Mouse (Mus musculus): Measurements from ENCODE around the gene Macrod1. TPM values are rescaled to one million over a fixed set of nuclear protein-coding genes. Genes with fewer than 3 reads are reported as not detected.

Macrod1 gene
- polyA plus RNA-seq, 1 experiment from 2014 or later, result 5.8 TPM

GRCm38 (mm10) chr19:7224253-7224652 lies 167.6 kb downstream of the Macrod1 start:
- no peak overlapping the region for H3K4me2 ChIP-seq (ENCODE audit: low read depth, low read length)
- no peaks in the 10 kb centered on the region for H3K27me3 ChIP-seq (ENCODE audit: control insufficient read depth, insufficient read depth, low read depth, low read length)
- H3K36me3 ChIP-seq (ENCODE audit: control insufficient read depth, insufficient read depth), result peaks cover 16% of the 10 kb centered on the region
- no peak overlapping the region for H3K27ac ChIP-seq (ENCODE audit: low read length)
- ATAC-seq (ENCODE audit: low read depth), result no peak
- no peaks in the 10 kb centered on the region for H3K9me3 ChIP-seq (replicated peaks; ENCODE audit: control insufficient read depth, low read length)
- WGBS (ENCODE audit: insufficient replicate concordance), result 78% methylated on average over 3 of the region's 3 CpGs
- no peak overlapping the region for H3K9ac ChIP-seq (ENCODE audit: low read depth, low read length)
- H3K4me3 ChIP-seq (ENCODE audit: low read depth, low read length), result no peak overlapping the region
- no peaks in the 10 kb centered on the region for H3K4me1 ChIP-seq (ENCODE audit: control insufficient read depth, low read depth, low read length)

GRCm38 (mm10) chr19:7225096-7225690 lies 168.6 kb downstream of the Macrod1 start:
- Histone ChIP-seq H3K36me3 (ENCODE audit: control insufficient read depth, insufficient read depth) (peaks cover 26% of the 10 kb centered on the region), H3K27me3 (ENCODE audit: control insufficient read depth, insufficient read depth, low read depth, low read length) (no peaks in the 10 kb centered on the region), H3K27ac (ENCODE audit: low read length) (no peak overlapping the region), H3K9me3 (replicated peaks; ENCODE audit: control insufficient read depth, low read length) (no peaks in the 10 kb centered on the region), H3K4me1 (ENCODE audit: control insufficient read depth, low read depth, low read length) (no peaks in the 10 kb centered on the region), H3K9ac (ENCODE audit: low read depth, low read length) (no peak overlapping the region), H3K4me2 (ENCODE audit: low read depth, low read length) (no peak overlapping the region), H3K4me3 (ENCODE audit: low read depth, low read length) (no peak overlapping the region)
- no peak for ATAC-seq (ENCODE audit: low read depth)
- 79% methylated on average over 9 of the region's 9 CpGs for whole genome bisulfite sequencing (ENCODE audit: insufficient replicate concordance)

DNA sequence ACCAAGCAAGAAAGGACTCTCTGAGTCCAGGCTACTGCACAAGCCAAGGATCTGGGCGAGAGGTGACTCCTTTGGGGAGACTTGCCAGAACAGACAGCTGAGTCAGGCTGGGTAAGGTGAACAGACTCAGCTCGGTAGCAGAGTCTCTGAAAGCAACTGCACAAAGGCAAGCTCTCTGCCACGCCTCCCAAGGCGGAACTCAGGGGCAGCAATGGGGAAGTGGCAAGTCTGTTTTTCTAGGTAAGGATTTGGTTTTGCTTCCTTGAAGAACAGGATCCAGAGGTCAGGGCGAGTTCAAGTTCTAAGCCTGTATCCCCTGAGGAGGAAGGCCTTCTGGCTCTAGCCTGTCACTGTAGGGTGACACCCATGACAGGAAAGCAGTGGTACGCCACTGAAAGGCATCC lies 169.9 kb downstream of the Macrod1 start:
- Histone ChIP-seq H3K9ac (ENCODE audit: low read depth, low read length) (no peak overlapping the region), H3K9me3 (replicated peaks; ENCODE audit: control insufficient read depth, low read length) (no peaks in the 10 kb centered on the region), H3K27ac (ENCODE audit: low read length) (0 out of 2 replicates have a peak overlapping the region, but pooled peaks have one; percentile 8), H3K4me3 (ENCODE audit: low read depth, low read length) (no peak overlapping the region), H3K4me2 (ENCODE audit: low read depth, low read length) (no peak overlapping the region), H3K36me3 (ENCODE audit: control insufficient read depth, insufficient read depth) (peaks cover 29% of the 10 kb centered on the region), H3K27me3 (ENCODE audit: control insufficient read depth, insufficient read depth, low read depth, low read length) (no peaks in the 10 kb centered on the region), H3K4me1 (ENCODE audit: control insufficient read depth, low read depth, low read length) (no peaks in the 10 kb centered on the region)
- 0 out of 2 replicates have a peak, but pooled peaks have one; percentile 26 for ATAC-seq (ENCODE audit: low read depth)
- WGBS (ENCODE audit: insufficient replicate concordance), result 49% methylated on average over 6 of the region's 6 CpGs

GRCm38 (mm10) chr19:7234537-7235221 lies 178.1 kb downstream of the Macrod1 start:
- Histone ChIP-seq H3K4me2 (ENCODE audit: low read depth, low read length) (no peak overlapping the region), H3K9me3 (replicated peaks; ENCODE audit: control insufficient read depth, low read length) (no peaks in the 10 kb centered on the region), H3K27ac (ENCODE audit: low read length) (no peak overlapping the region), H3K4me1 (ENCODE audit: control insufficient read depth, low read depth, low read length) (peaks cover 6% of the 10 kb centered on the region), H3K36me3 (ENCODE audit: control insufficient read depth, insufficient read depth) (peaks cover 25% of the 10 kb centered on the region), H3K9ac (ENCODE audit: low read depth, low read length) (no peak overlapping the region), H3K27me3 (ENCODE audit: control insufficient read depth, insufficient read depth, low read depth, low read length) (no peaks in the 10 kb centered on the region), H3K4me3 (ENCODE audit: low read depth, low read length) (no peak overlapping the region)
- ATAC-seq (ENCODE audit: low read depth), result peak; percentile 54
- WGBS (ENCODE audit: insufficient replicate concordance), result 54% methylated on average over 8 of the region's 8 CpGs

- Histone ChIP-seq H3K27ac (ENCODE audit: low read length) (no peak overlapping the region), H3K4me1 (ENCODE audit: control insufficient read depth, low read depth, low read length) (peaks cover 11% of the 10 kb centered on the region), H3K4me2 (ENCODE audit: low read depth, low read length) (no peak overlapping the region), H3K9me3 (replicated peaks; ENCODE audit: control insufficient read depth, low read length) (no peaks in the 10 kb centered on the region), H3K9ac (ENCODE audit: low read depth, low read length) (no peak overlapping the region), H3K36me3 (ENCODE audit: control insufficient read depth, insufficient read depth) (peaks cover 19% of the 10 kb centered on the region), H3K4me3 (ENCODE audit: low read depth, low read length) (no peak overlapping the region), H3K27me3 (ENCODE audit: control insufficient read depth, insufficient read depth, low read depth, low read length) (no peaks in the 10 kb centered on the region)
- WGBS (ENCODE audit: insufficient replicate concordance), result 77% methylated on average over 9 of the region's 9 CpGs
- no peak for ATAC-seq (ENCODE audit: low read depth)
Observed at GRCm38 (mm10) chr19:7235461-7235860, 178.9 kb downstream of the Macrod1 start.

DNA sequence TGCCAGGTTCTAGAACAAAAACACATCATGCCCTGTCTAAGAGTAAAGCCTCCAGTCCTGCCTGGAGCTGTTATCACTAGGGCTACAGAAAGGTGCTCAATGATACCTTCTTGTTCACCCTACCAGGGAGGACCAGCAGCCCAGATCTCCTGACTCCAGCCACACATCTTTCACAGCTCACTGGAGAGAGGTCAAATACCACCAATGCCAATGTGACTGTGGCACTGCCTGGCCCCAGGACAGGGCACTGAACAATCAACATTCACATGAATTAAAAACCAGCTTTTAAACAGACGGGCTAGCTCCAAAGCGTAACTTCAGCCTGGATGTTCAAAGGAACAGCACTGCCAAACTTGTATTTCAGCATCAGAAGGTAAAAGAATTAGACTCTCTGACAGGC lies 179.4 kb downstream of the Macrod1 start:
- Histone ChIP-seq H3K9ac (ENCODE audit: low read depth, low read length) (no peak overlapping the region), H3K4me2 (ENCODE audit: low read depth, low read length) (no peak overlapping the region), H3K4me3 (ENCODE audit: low read depth, low read length) (no peak overlapping the region), H3K27ac (ENCODE audit: low read length) (no peak overlapping the region), H3K27me3 (ENCODE audit: control insufficient read depth, insufficient read depth, low read depth, low read length) (no peaks in the 10 kb centered on the region), H3K36me3 (ENCODE audit: control insufficient read depth, insufficient read depth) (peaks cover 19% of the 10 kb centered on the region), H3K4me1 (ENCODE audit: control insufficient read depth, low read depth, low read length) (peaks cover 11% of the 10 kb centered on the region), H3K9me3 (replicated peaks; ENCODE audit: control insufficient read depth, low read length) (no peaks in the 10 kb centered on the region)
- WGBS (ENCODE audit: insufficient replicate concordance), result 82% methylated on average over 2 of the region's 2 CpGs
- no peak for ATAC-seq (ENCODE audit: low read depth)

GRCm38 (mm10) chr19:7236742-7237141 lies 180.1 kb downstream of the Macrod1 start:
- Histone ChIP-seq H3K36me3 (ENCODE audit: control insufficient read depth, insufficient read depth) (peaks cover 15% of the 10 kb centered on the region), H3K4me1 (ENCODE audit: control insufficient read depth, low read depth, low read length) (peaks cover 15% of the 10 kb centered on the region), H3K9me3 (replicated peaks; ENCODE audit: control insufficient read depth, low read length) (no peaks in the 10 kb centered on the region), H3K4me3 (ENCODE audit: low read depth, low read length) (no peak overlapping the region), H3K9ac (ENCODE audit: low read depth, low read length) (no peak overlapping the region), H3K4me2 (ENCODE audit: low read depth, low read length) (no peak overlapping the region), H3K27ac (ENCODE audit: low read length) (no peak overlapping the region), H3K27me3 (ENCODE audit: control insufficient read depth, insufficient read depth, low read depth, low read length) (no peaks in the 10 kb centered on the region)
- 75% methylated on average over 4 of the region's 4 CpGs for WGBS (ENCODE audit: insufficient replicate concordance)
- no peak for ATAC-seq (ENCODE audit: low read depth)

DNA sequence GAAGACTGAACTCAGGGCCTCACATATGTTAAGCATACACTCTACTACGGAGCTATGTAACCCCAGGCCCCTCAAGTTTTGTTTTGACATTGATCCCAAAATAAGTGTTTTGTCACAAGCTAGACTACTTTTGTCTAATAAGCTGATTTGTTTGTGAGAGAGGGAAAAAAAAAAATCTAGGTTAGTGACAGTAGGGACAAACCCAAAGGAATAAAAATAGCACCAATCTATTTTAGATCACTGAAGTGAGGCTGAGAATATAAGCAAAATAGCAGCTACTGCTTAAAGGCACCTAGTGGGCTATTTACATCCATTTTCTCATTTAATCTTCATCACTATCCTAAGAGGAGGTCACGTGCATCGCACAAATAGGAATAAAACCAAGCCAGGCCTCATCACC lies 183.0 kb downstream of the Macrod1 start:
- Histone ChIP-seq H3K36me3 (ENCODE audit: control insufficient read depth, insufficient read depth) (peaks cover 6% of the 10 kb centered on the region), H3K27me3 (ENCODE audit: control insufficient read depth, insufficient read depth, low read depth, low read length) (no peaks in the 10 kb centered on the region), H3K4me1 (ENCODE audit: control insufficient read depth, low read depth, low read length) (peaks cover 15% of the 10 kb centered on the region), H3K4me3 (ENCODE audit: low read depth, low read length) (peak overlapping the region; percentile 83), H3K9me3 (replicated peaks; ENCODE audit: control insufficient read depth, low read length) (no peaks in the 10 kb centered on the region), H3K4me2 (ENCODE audit: low read depth, low read length) (peak overlapping the region; percentile 87), H3K27ac (ENCODE audit: low read length) (no peak overlapping the region; the same call in 1 of the 2 replicates), H3K9ac (ENCODE audit: low read depth, low read length) (peak overlapping the region; percentile 89)
- WGBS (ENCODE audit: insufficient replicate concordance), result 77% methylated on average over 3 of the region's 3 CpGs
- ATAC-seq (ENCODE audit: low read depth), result no peak

- WGBS (ENCODE audit: insufficient replicate concordance), result under 1% methylated on average over 13 of the region's 13 CpGs
- no peak for ATAC-seq (ENCODE audit: low read depth)
- peak overlapping the region; percentile 89 for H3K9ac ChIP-seq (ENCODE audit: low read depth, low read length)
- no peaks in the 10 kb centered on the region for H3K9me3 ChIP-seq (replicated peaks; ENCODE audit: control insufficient read depth, low read length)
- H3K4me3 ChIP-seq (ENCODE audit: low read depth, low read length), result peak overlapping the region; percentile 83
- no peaks in the 10 kb centered on the region for H3K27me3 ChIP-seq (ENCODE audit: control insufficient read depth, insufficient read depth, low read depth, low read length)
- peaks cover 4% of the 10 kb centered on the region for H3K36me3 ChIP-seq (ENCODE audit: control insufficient read depth, insufficient read depth)
- peaks cover 15% of the 10 kb centered on the region for H3K4me1 ChIP-seq (ENCODE audit: control insufficient read depth, low read depth, low read length)
- peak overlapping the region; percentile 87 for H3K4me2 ChIP-seq (ENCODE audit: low read depth, low read length)
- H3K27ac ChIP-seq (ENCODE audit: low read length), result peak overlapping the region; percentile 86
Observed at GRCm38 (mm10) chr19:7240291-7240690, 183.7 kb downstream of the Macrod1 start.
